ENCODE assay signal across 9 mouse cellular contexts in the genomic region with DNA sequence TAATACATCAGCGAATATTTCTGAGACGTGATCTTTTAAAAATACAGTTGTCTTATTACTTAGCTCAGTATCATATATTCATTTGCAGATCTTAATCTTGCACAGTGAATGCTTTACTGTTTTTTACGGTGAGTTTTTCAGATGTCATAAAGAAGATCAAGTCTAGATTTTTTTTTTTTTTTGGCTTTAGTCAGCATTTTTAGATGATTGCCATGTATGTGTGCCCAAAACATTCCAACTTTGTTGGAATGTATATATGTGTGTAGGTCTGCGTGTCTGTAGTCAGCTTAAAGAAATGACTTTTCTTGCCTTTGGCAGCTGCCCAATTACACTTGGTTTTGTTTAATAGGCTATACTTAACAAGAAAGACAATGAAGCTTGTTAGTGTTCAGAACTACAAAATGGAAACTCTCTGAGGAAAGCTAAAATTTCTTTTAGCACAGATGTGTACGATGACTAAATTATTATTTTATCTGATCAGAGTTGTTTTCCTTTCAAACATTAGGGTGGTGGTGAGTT. TPM values are rescaled to one million over a fixed set of nuclear protein-coding genes. Genes with fewer than 3 reads are reported as not detected.
DNase-seq lines count a peak whose midpoint lies in the region; ATAC-seq and TF ChIP-seq lines count a peak whose summit lies in the region.
"Had no signal": no experiment of that assay in that cellular context is flagged by ENCODE, and none has a peak within 500 bp of the region (broad histone marks: within the 10 kb centered on the region; RNA-seq: fewer than 3 reads in every experiment).

No protein-coding gene starts in this region.

- H3K27me3 ChIP-seq in liver, adult 2 months (ENCODE audit: control insufficient read depth, insufficient read depth, low read length) = no peaks in the 10 kb centered on the region
- no peaks in the 10 kb centered on the region for H3K27me3 ChIP-seq in embryonic facial prominence, embryonic 10.5 days (replicated peaks; ENCODE audit: low read depth, poor library complexity, severe bottlenecking)
- H3K27me3 ChIP-seq in intestine, embryonic 15.5 days (replicated peaks) = no peaks in the 10 kb centered on the region
- no peaks in the 10 kb centered on the region for H3K27me3 ChIP-seq in neural tube, embryonic 12.5 days (replicated peaks)

- H3K36me3 ChIP-seq in liver, adult 2 months (ENCODE audit: control insufficient read depth, insufficient read depth, low read length) = peaks cover 12% of the 10 kb centered on the region
- peaks cover 31% of the 10 kb centered on the region for H3K36me3 ChIP-seq in embryonic facial prominence, embryonic 10.5 days (replicated peaks)
- H3K36me3 ChIP-seq in intestine, embryonic 15.5 days = peaks cover 6% of the 10 kb centered on the region; the same call in 1 of the 2 replicates
- peaks cover 9% of the 10 kb centered on the region for H3K36me3 ChIP-seq in neural tube, embryonic 12.5 days

- peak overlapping the region; percentile 25 for H3K4me2 ChIP-seq in intestine, embryonic 15.5 days (replicated peaks)
- H3K4me2 ChIP-seq in neural tube, embryonic 12.5 days (replicated peaks) = peak overlapping the region; percentile 80

- no peak overlapping the region for H3K27ac ChIP-seq in liver, adult 2 months (replicated peaks; ENCODE audit: insufficient read depth, low read depth, low read length)
- no peak overlapping the region for H3K27ac ChIP-seq in embryonic facial prominence, embryonic 10.5 days (replicated peaks)
- H3K27ac ChIP-seq in intestine, embryonic 15.5 days = no peak overlapping the region
- H3K27ac ChIP-seq in neural tube, embryonic 12.5 days = no peak overlapping the region

- no peak for ATAC-seq in intestine, embryonic 15.5 days
- no peak for ATAC-seq in neural tube, embryonic 12.5 days (ENCODE audit: low FRiP score, low read depth)
- ATAC-seq in cerebellum, adult (ENCODE audit: insufficient number of reproducible peaks, low FRiP score, low TSS enrichment) = no peak
- ATAC-seq in inflammation-experienced regulatory T-cells, adult 6 months = no peak

- no peak for TF ChIP-seq POLR2A in liver, adult 2 months (IDR thresholded peaks at IDR 0.05; ENCODE audit: extremely low read depth, insufficient read depth, low read length)

- H3K4me1 ChIP-seq in liver, adult 2 months (ENCODE audit: control insufficient read depth, insufficient read depth, low read length) = peaks cover 2% of the 10 kb centered on the region; the same call in 1 of the 2 replicates
- H3K4me1 ChIP-seq in embryonic facial prominence, embryonic 10.5 days = peaks cover 21% of the 10 kb centered on the region
- no peaks in the 10 kb centered on the region for H3K4me1 ChIP-seq in intestine, embryonic 15.5 days (replicated peaks)
- H3K4me1 ChIP-seq in neural tube, embryonic 12.5 days = peaks cover 6% of the 10 kb centered on the region; the same call in 1 of the 2 replicates

- WGBS in liver, adult 2 months = 21% methylated on average over 5 of the region's 5 CpGs
- WGBS in embryonic facial prominence, embryonic 10.5 days = 84% methylated on average over 5 of the region's 5 CpGs
- 50% methylated on average over 5 of the region's 5 CpGs for WGBS in intestine, embryonic 15.5 days
- 75% methylated on average over 5 of the region's 5 CpGs for WGBS in neural tube, embryonic 12.5 days

- H3K4me3 ChIP-seq in liver, adult 2 months (ENCODE audit: insufficient read depth, low read depth, low read length) = no peak overlapping the region; the same call in 1 of the 2 replicates
- H3K4me3 ChIP-seq in embryonic facial prominence, embryonic 10.5 days = peak overlapping the region; percentile 96
- no peak overlapping the region for H3K4me3 ChIP-seq in intestine, embryonic 15.5 days (replicated peaks)
- no peak overlapping the region for H3K4me3 ChIP-seq in neural tube, embryonic 12.5 days

- no peak for TF ChIP-seq CTCF in liver, adult 2 months (IDR thresholded peaks at IDR 0.05; ENCODE audit: low read depth, low read length)

- DNase-seq in liver, adult 2 months (ENCODE audit: extremely low read depth, low read depth, low spot score) = peak; percentile 24
- no peak for DNase-seq in liver
- no peak for DNase-seq in embryonic facial prominence, embryonic 10.5 days (ENCODE audit: low spot score)
- no peak for DNase-seq in adrenal gland, adult 8-10 months
- DNase-seq: gastrocnemius, postnatal 25 days had no signal

- H3K79me2 ChIP-seq in liver, adult 2 months (ENCODE audit: control insufficient read depth, insufficient read depth, low read length) = peaks cover 14% of the 10 kb centered on the region; the same call in 1 of the 2 replicates

- no peaks in the 10 kb centered on the region for H3K9me3 ChIP-seq in embryonic facial prominence, embryonic 10.5 days
- no peaks in the 10 kb centered on the region for H3K9me3 ChIP-seq in intestine, embryonic 15.5 days
- H3K9me3 ChIP-seq in neural tube, embryonic 12.5 days = no peaks in the 10 kb centered on the region

- no peak overlapping the region for H3K9ac ChIP-seq in liver, adult 2 months (ENCODE audit: low read depth, low read length)
- no peak overlapping the region for H3K9ac ChIP-seq in intestine, embryonic 15.5 days
- no peak overlapping the region for H3K9ac ChIP-seq in neural tube, embryonic 12.5 days

RNA-seq across cellular contexts. Expression of gene Wapl, which starts 1.7 kb away (rescaled TPM):
- 60.5 and 63.4 TPM in 2 replicates for total RNA-seq in liver, adult 2 months (2014; rRNA removed)
- 5.8 and 6.8 TPM in 2 replicates for polyA plus RNA-seq in liver, adult 2 months (2012; rRNA removed)
- 26.9 and 27.2 TPM in 2 replicates for polyA plus RNA-seq in embryonic facial prominence, embryonic 10.5 days (2016; fragmentation: Nextera tagmentation; extraction: Ambion mirVana)
- 25.3 and 29.0 TPM in 2 replicates for polyA plus RNA-seq in intestine, embryonic 15.5 days (2015; fragmentation: Nextera tagmentation; extraction: Ambion mirVana)
- 30.3 and 30.5 TPM in 2 replicates for polyA plus RNA-seq in neural tube, embryonic 12.5 days (2016; fragmentation: Nextera tagmentation; extraction: Ambion mirVana)
- polyA plus RNA-seq in inflammation-experienced regulatory T-cells, adult 6 months (2017; shearing (Covaris generic)) = 10 to 100 TPM; 46.7 to 54.1 (median 47.0) TPM
- total RNA-seq in adrenal gland, adult 8-10 months (2022) = 100 to 1,000 TPM in 1 of 4 experiments, 10 to 100 TPM in 3; 77.4 to 100 (median 83.2) TPM
